Mouse (Mus musculus) gastrocnemius, postnatal 36 days (tissue): ENCODE measurements at regions not wholly inside any gene's neighbourhood (a gene's known extent, or its start where the extent isn't known, plus 50 kb on each side); places are given as distances from the start of the nearest gene placed in this dataset.

Source experiments
- DNase-seq, 2 experiments: peaks; one replicate each; pipeline ENCODE4 v3.0.0; 2022
- intact Hi-C: fragments of 180-260 bp; cut with DNase I; formaldehyde crosslinking; loops from one replicate; pipeline ENCODE4 v1.15.1; 2025

DNA sequence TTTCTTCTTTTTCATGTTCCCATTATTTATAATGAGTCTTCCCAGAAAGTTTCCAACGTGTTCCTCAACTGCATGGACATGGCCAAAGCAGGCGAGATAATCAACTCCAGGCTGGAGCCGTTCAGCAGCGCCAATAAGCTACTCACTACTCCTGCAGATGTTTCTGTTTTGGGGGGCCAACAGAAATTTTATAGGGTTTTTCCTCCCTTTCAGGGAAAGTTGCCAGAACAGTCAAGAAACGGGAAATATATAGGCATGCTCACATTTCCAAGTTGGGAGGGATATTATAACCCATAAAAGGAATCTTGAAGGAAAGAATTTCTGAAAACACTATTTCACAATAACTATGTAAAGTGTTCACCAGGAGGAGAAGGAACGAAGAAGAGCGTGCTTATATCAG, 433.5 kb downstream of the Pros1 start:
- DNase-seq: no peak
- intact Hi-C loops: no loop called here

DNA sequence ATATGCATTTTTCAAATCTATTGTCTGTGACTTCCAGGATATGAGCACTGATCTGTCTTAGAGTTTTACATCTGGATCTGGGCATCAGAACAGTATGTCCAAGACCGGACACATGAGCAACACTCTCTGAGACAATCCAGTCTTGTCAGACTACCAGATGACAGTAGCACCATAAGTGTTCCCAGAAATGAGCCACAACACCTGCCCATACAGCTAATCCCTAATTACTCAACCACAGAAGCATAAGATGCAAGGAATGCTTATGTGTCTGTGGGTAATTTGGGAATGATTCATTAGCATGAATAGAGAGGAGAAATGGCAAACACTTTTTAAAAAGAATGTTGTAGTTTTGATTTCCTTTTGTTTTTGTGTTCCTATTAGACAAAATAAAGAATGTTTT, 457.6 kb downstream of the Pros1 start:
- intact Hi-C loops: no loop called here
- no peak for DNase-seq

- no peak for DNase-seq
- intact Hi-C loops: no loop called here
Measured at GRCm38 (mm10) chr16:63313544-63313943, 459.4 kb downstream of the Pros1 start.

- intact Hi-C loops: no loop called here
- no peak for DNase-seq
Measured at GRCm38 (mm10) chr16:63319602-63320001, 465.5 kb downstream of the Pros1 start.

- intact Hi-C loops: no loop called here
- DNase-seq: no peak
Measured at GRCm38 (mm10) chr16:63351511-63352125, 497.5 kb downstream of the Pros1 start.

DNA sequence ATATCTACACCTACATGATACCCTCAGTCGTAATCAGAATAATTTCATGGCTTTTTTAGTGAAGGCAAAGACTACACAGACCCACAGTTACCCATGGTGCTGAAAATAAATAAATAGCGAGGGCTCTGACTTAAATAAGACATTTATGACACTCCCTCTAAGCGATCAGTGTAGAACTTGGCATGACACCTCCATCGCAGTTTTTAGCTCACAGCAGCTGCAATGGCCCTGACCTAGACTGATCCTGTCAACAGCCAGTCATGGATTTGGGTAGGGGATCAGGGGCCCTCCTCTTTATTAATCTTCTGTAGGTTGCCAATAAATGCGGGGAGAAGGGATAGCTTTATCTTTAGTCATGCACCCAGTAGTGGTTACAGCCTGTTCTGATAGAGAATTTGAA, 494.1 kb downstream of the Epha3 start:
- DNase-seq: no peak

GRCm38 (mm10) chr16:63371275-63371674, 492.7 kb downstream of the Epha3 start:
- no peak for DNase-seq
- intact Hi-C loops: no loop called here

More for the DNA sequence above, 494.1 kb downstream of the Epha3 start:
- intact Hi-C loops: no loop called here

- intact Hi-C loops: no loop called here
Measured at GRCm38 (mm10) chr16:63404976-63405375, 459.0 kb downstream of the Epha3 start.

GRCm38 (mm10) chr16:63412656-63413055, 451.3 kb downstream of the Epha3 start:
- intact Hi-C loops: no loop called here

More at GRCm38 (mm10) chr16:63404976-63405375, 459.0 kb downstream of the Epha3 start:
- DNase-seq: no peak

GRCm38 (mm10) chr16:63452301-63452700, 411.7 kb downstream of the Epha3 start:
- no peak for DNase-seq
- intact Hi-C loops: no loop called here

More at GRCm38 (mm10) chr16:63412656-63413055, 451.3 kb downstream of the Epha3 start:
- DNase-seq: no peak

- DNase-seq: no peak
- intact Hi-C loops: no loop called here
Measured at GRCm38 (mm10) chr16:63466615-63467014, 397.4 kb downstream of the Epha3 start.

- DNase-seq: no peak
- intact Hi-C loops: no loop called here
Measured at GRCm38 (mm10) chr16:63468851-63469250, 395.1 kb downstream of the Epha3 start.
